Mouse (Mus musculus): ENCODE measurements around the gene Ubl7.

Ubl7 gene

DNA sequence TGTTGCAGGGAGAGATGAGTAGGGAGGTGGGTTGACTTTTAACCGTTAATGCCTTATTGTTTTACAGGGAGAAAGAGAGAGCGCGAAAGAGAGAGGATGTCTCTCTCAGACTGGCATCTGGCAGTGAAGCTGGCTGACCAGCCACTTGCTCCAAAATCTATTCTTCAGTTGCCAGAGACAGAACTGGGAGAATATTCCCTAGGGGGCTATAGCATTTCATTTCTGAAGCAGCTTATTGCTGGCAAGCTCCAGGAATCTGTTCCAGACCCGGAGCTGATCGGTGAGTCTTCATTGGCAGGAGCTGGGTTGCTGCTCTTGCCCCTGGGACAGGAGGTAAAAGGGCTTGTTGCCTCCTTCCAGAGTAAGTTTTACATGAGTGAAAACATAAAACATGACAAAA is 1.8 kb downstream of the Ubl7 start:
- no peak for DNase-seq (ENCODE audit: low spot score in 2 of 2)

GRCm38 (mm10) chr9:57921491-57922060 is 10.8 kb downstream of the Ubl7 start:
- DNase-seq (ENCODE audit: low spot score in 2 of 2), result peak in 1 of 2 experiments; percentile 57

DNA sequence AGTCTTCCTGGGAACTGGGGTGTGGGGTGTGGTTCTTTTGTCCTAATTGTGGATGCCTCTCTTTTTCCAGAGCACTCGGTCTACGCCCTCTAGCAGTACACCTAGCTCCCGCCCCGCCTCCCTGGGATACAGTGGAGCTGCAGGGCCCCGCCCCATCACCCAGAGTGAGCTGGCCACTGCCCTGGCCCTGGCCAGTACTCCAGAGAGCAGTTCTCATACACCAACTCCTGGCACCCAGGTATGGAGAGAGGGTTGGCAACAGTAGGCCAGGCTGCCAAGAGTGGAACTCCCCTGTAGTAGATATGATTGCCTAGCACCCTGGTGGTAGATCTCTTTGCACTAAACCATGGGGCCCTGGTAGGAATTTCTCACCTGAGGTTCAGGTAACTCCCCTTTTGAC is 11.6 kb downstream of the Ubl7 start:
- no peak for DNase-seq (ENCODE audit: low spot score in 2 of 2)

GRCm38 (mm10) chr9:57923046-57923445 is 12.3 kb downstream of the Ubl7 start:
- DNase-seq (ENCODE audit: low spot score in 2 of 2), result no peak

DNA sequence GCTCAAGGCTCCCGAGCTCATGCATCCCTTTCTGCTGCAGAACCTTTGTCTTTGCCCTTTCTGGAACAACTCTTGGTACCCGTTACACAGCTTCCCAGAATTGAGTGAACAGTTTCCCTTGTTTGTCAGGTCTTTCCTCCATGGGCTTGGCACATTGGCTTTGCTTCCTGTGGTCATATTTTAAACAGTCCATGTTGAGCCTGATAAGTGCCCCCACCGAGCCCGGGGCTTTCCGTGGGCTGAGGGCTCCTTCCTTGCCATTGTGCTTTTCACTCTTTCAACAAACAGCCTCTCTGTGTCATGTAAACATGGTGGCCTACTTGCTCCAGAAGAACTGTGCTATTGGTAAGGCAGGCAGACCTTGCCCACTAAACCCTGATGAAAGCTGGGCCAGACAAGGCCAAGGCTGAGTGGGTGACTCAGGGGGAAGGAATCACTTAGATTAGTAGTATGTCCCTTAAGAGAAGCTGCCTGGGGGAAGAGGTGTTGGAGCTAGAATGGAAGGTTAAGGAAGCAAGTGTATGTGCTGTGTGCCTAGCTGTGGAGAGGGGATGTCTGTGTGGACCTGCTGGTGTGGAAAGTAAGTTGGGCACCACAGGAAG is 20.5 kb downstream of the Ubl7 start:
- no peak for DNase-seq (ENCODE audit: low spot score in 2 of 2)

DNA sequence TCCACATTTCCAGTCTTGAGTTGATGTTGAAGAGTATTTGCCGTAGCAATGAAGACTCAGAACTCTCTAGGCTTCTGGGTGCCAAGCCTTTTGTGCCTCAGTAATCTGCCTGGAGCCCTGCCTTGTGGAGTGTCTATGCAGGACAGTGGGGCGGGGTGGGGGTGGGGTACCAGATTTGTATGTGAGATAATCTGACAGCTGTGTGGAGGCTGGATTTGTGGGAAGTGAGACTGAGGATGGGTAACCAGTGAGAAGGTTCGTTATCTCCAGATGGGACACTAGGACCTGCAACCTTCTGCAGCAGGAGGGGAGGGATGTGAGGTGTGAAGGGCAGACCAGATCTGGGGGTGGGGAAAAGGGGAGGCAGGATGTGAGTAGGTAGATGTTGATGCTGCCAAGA is 21.5 kb downstream of the Ubl7 start:
- DNase-seq (ENCODE audit: low spot score in 2 of 2), result no peak

DNA sequence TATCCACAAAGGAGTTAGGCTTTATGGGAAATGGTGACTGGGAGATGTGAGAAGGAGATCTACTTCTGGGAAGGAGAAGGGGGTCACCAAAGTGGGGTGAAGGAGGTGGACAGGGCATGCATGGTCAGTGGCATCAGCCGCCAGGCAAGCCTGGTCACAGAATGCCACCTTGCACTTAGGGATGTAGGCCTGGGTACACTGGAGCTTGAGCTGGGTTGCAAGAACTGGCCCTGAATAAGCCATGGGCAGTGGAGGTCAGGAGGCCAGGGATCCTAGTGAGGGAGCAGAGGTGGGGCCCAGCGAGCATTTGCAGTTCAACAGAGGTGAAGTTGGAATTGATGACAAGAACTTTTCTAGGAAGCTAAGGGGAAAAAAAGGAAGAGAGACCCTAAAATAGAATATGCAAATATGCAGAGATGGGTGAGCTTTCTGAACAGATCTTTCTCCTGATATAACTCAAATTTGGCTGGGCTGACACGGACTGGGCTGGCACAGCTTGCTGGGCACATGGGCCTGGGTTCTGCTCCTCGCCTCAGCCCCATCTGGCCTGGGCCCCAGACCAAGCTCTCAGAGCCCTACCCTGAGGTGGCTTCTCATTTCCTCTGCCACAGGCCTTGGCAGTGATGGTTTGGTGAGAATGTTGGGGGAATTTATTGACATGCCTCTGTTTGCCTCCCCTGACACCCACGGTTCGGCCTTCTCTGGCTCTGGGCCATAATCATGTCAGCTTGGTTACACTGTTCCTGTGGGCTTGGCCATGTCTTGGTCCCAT is 22.2 kb downstream of the Ubl7 start:
- DNase-seq (ENCODE audit: low spot score in 2 of 2), result peak; percentile 58 to 70

DNA sequence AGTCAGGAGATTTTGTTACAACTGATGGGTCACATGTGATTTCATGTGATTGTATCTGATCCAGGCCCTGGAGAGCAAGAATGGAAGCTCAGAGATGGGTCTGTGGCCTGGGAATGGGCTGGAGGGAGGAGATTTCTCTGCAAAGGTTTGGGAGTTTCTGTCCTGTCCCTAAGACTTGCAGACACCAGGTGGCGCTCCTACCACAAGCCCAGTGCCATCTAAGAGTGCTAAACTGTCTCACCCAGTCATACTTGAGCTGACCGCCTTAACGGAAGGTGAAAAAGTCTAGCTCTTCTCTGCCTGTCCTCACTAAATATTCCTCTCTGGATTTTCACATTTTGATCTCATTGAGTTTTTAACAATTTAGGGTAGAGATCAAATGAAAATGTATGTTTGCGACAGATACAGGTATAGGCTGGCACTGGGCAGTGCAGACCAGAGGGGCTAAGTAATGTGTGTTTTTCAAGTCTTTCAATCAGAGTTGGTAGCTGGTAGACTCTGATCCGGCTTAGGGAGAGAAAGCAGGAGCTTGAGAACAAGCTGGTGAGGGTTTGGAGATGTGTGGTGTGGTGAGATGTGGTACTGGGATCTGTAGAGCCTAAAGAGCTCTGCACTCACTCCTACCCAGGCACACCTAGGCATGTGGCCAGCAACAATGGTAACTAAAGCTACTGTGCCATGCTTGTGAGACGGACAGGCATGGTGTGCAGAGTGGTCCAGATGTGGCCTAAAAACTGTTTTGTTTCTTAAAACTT is 25.1 kb downstream of the Ubl7 start:
- DNase-seq (ENCODE audit: low spot score in 2 of 2), result peak in 1 of 2 experiments; percentile 91

DNA sequence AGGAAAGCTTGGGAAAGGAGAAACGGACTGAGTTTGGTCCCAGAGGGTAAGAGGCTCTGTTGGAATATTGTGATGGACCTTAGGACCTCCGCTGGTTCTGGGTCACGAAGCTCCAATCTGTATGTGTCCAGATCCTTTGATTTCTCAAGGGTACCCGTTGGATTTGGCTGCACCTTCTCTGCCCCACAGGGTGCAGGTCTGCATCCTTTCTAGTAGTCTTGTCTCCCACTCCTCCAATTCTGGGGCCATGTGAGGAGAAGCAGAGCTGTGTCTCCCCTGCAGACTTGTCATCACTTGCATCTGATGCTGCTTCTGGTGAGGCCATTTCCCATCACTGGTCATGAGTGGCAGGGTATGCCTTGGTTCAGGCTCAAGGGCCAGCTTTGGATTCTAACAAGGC is 26.4 kb downstream of the Ubl7 start:
- DNase-seq (ENCODE audit: low spot score in 2 of 2), result no peak

- DNase-seq (ENCODE audit: low spot score in 2 of 2), result no peak
These were observed 26.9 kb downstream of the Ubl7 start for GRCm38 (mm10) chr9:57937651-57938050.

- DNase-seq (ENCODE audit: low spot score in 2 of 2), result no peak
These were observed 27.7 kb downstream of the Ubl7 start for GRCm38 (mm10) chr9:57938225-57939055.

- DNase-seq (ENCODE audit: low spot score in 2 of 2), result peak in 1 of 2 experiments; percentile 81
These were observed 28.9 kb downstream of the Ubl7 start, which contains the start of gene Sema7a for GRCm38 (mm10) chr9:57939431-57940348. Sema7a (plus strand) TSS chr9:57940112.

DNA sequence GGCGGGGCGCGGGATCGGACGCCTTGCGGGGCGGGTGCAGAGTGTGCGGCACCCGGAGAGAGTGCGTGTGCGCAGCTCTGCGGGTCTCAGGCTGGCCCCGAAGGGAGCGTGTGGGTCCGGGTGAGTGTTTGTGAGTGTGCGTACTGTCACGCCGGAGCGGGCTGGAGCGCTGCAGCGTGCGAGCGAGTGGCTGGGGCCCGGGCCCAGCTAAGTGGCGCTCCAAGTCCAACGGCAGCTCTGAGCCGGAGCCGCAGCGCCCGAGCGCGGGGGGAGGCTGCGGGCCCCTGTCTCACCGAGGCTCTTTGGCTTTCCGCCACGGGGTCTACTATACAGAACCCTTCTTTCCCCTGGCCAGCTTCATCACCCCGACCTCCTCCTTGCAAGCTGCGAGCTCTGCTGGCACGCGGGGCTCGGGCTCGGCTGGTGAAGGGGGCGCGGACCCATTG is 29.6 kb downstream of the Ubl7 start:
- DNase-seq (ENCODE audit: low spot score in 2 of 2), result no peak

DNA sequence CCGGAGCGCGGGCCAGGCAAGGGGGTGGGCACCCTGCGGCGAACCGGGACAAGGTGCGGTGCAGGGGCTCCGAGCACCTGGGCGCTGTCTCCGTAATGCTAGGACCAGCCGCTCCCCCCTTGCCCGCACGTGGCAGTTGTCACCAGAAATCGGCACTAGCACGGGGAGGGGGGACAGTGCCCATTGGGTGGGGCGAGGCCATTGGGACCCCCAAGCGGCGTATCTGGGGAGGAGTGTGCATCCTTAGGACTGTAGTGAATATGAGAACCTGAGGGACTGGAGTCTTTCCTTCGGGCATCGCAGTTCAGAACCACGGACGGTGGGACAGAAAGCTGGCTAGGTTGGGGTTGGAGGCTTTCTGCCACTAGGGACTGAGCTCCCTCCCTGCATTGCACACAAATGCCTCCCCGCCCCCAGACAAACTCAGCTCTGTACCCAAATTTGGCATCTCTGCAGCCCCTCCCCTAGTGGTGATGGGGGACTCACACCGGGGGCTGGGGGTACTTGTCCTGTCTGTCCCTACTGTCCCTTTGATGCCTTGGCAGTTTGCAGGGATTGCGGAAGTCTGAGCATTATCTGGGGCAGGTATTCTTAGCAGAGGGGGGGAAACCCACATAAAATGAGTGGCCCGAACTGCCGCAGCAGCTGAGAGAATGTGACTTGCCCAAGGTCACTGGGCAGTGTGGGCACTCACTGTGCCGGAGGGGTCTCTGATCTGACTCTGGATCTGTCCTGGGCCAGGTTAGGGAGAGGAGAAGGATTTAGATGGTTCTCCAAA is 30.3 kb downstream of the Ubl7 start:
- no peak for DNase-seq (ENCODE audit: low spot score in 2 of 2)

DNA sequence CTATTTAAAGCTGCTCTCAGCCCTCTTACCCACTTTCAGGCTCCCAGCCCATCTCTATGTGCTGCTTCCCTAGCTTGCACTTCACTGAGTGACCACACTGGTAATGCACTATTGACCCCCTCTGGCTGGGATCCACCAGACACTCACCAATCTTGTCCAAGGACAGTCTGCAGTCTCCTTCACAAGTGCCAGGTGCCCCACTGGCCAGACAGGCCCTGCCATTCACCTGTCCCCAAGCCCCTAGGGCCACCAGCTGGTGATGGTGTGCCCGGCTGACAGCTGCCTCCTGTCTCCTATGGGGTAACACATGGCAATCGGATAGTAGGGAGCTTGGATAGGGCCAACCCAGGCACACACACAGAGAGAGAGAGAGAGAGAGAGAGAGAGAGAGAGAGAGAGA is 31.3 kb downstream of the Ubl7 start:
- DNase-seq (ENCODE audit: low spot score in 2 of 2), result no peak

GRCm38 (mm10) chr9:57943067-57943466 is 32.3 kb downstream of the Ubl7 start:
- no peak for DNase-seq (ENCODE audit: low spot score in 2 of 2)

GRCm38 (mm10) chr9:57944572-57944971 is 33.8 kb downstream of the Ubl7 start:
- DNase-seq (ENCODE audit: low spot score in 2 of 2), result peak in 1 of 2 experiments; percentile 72

- no peak for DNase-seq (ENCODE audit: low spot score in 2 of 2)
These were observed 35.2 kb downstream of the Ubl7 start for GRCm38 (mm10) chr9:57945771-57946616.

Measured in left cerebral cortex, adult 9 months (tissue).